Mouse (Mus musculus): ENCODE data around the gene Ros1. TPM values are rescaled to one million over a fixed set of nuclear protein-coding genes. Genes with fewer than 3 reads are reported as not detected.

Ros1 gene
- polyA plus RNA-seq, 1 experiment = 0.01 TPM

DNA sequence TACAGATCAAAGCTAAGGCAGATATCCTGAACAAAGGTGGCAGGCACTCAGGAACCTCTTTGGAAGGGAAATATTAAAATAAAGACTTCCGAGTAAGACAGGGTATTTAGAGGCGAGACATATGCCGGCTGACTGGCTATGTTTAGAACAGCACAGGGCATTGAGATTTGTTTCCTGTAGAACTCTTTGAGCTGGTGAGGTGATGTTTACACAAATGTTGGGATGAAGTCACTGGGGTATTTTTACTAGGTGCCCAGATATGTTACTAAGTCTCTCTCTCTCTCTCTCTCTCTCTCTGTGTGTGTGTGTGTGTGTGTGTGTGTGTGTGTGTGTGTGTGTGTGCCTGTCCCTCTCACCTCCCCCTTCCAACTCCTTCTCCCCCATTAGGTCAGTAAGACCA, 146.8 kb downstream of the Ros1 start:
- TF ChIP-seq MAX (IDR thresholded peaks at IDR 0.05; ENCODE audit: low read depth) (no peak), CEBPB (IDR thresholded peaks at IDR 0.05; ENCODE audit: insufficient read depth, poor library complexity, severe bottlenecking) (no peak), POLR2A (IDR thresholded peaks at IDR 0.05; ENCODE audit: insufficient read length, low read depth) (no peak), MYOG (IDR thresholded peaks at IDR 0.05; ENCODE audit: control insufficient read depth in 1 of 3, insufficient read depth in 1 of 3, insufficient read length in 2 of 3, low read depth in 2 of 3) (no peak)
- Histone ChIP-seq H3K4me2 (ENCODE audit: low read depth) (peak overlapping the region; percentile 31), H3K27me3 (ENCODE audit: control insufficient read depth, insufficient read depth, insufficient read length) (no peaks in the 10 kb centered on the region), H3K4me3 (no peak overlapping the region), H3K79me2 (ENCODE audit: control insufficient read depth, insufficient read depth) (no peaks in the 10 kb centered on the region), H3ac (ENCODE audit: control insufficient read depth, insufficient read length) (no peak overlapping the region), H3K36me3 (ENCODE audit: control insufficient read depth, insufficient read depth) (no peaks in the 10 kb centered on the region)

DNA sequence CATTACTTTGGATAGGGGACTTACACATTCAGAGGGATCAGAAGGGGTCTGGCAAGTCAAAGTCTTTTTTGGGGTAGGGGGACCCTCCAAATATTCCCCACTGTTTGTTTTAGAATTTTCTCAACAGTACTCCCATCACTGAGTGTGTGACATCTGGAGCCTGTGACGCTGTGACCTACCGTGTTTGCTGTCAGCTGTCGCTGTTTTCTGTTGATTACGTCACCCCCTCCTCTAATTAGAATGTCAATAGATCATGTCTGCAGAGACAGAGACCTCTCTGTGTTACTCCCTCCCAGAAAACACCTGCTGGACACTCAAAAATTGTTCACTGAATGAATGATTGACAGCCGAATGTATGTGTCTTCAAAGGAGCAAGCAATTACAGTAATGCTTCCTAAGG, 152.0 kb downstream of the Ros1 start:
- Histone ChIP-seq H3ac (ENCODE audit: control insufficient read depth, insufficient read length) (no peak overlapping the region), H3K79me2 (ENCODE audit: control insufficient read depth, insufficient read depth) (no peaks in the 10 kb centered on the region), H3K4me3 (no peak overlapping the region), H3K36me3 (ENCODE audit: control insufficient read depth, insufficient read depth) (no peaks in the 10 kb centered on the region), H3K27me3 (ENCODE audit: control insufficient read depth, insufficient read depth, insufficient read length) (no peaks in the 10 kb centered on the region), H3K4me2 (ENCODE audit: low read depth) (no peak overlapping the region)
- TF ChIP-seq MYOG (IDR thresholded peaks at IDR 0.05; ENCODE audit: control insufficient read depth in 1 of 3, insufficient read depth in 1 of 3, insufficient read length in 2 of 3, low read depth in 2 of 3) = no peak
- TF ChIP-seq CEBPB (IDR thresholded peaks at IDR 0.05; ENCODE audit: insufficient read depth, poor library complexity, severe bottlenecking) = no peak
- TF ChIP-seq TCF12 (IDR thresholded peaks at IDR 0.05; ENCODE audit: insufficient read depth, poor library complexity, severe bottlenecking) = no peak
- TF ChIP-seq POLR2AphosphoS2 (IDR thresholded peaks at IDR 0.05; ENCODE audit: insufficient read length, low read depth) = no peak
- no peak for TF ChIP-seq POLR2A (IDR thresholded peaks at IDR 0.05; ENCODE audit: insufficient read length, low read depth)
- no peak for TF ChIP-seq MYOD1 (IDR thresholded peaks at IDR 0.05; ENCODE audit: control insufficient read depth in 1 of 3, insufficient read length in 2 of 3, low read depth in 2 of 3)
- no peak for TF ChIP-seq REST (IDR thresholded peaks at IDR 0.05; ENCODE audit: insufficient read depth, insufficient read length)
- no peak for TF ChIP-seq TCF3 (IDR thresholded peaks at IDR 0.05; ENCODE audit: insufficient read length, low read depth)
- no peak for TF ChIP-seq E2F4 (IDR thresholded peaks at IDR 0.05; ENCODE audit: insufficient read depth)
- TF ChIP-seq USF1 (IDR thresholded peaks at IDR 0.05; ENCODE audit: low read depth) = no peak
- TF ChIP-seq MAX (IDR thresholded peaks at IDR 0.05; ENCODE audit: low read depth) = no peak
- no peak for TF ChIP-seq SRF (IDR thresholded peaks at IDR 0.05; ENCODE audit: control insufficient read depth, insufficient read length, low read depth)

DNA sequence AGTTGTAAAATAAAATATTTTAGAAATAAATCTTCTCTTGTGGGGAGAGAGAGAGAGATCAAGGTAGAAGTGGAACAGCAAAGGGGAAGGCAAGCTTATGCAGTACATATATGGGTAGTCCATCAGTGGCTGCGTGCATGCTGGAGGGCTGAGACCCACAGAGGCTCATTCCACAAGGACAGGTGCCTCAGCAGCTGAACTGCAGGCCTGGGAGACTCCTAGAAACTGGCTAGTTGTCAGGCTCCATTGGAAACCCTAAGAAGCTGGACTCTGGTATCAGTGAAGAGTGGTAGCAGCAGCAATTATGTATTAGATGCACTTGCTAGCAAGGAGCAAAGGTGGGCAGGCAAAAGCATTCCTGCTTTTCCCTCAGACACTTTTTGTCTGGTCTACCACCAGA, 155.7 kb downstream of the Ros1 start:
- no peaks in the 10 kb centered on the region for H3K79me2 ChIP-seq (ENCODE audit: control insufficient read depth, insufficient read depth)
- H3ac ChIP-seq (ENCODE audit: control insufficient read depth, insufficient read length) = no peak overlapping the region
- no peak overlapping the region for H3K4me2 ChIP-seq (ENCODE audit: low read depth)
- H3K27me3 ChIP-seq (ENCODE audit: control insufficient read depth, insufficient read depth, insufficient read length) = no peaks in the 10 kb centered on the region
- peak; percentile 27 for TF ChIP-seq TCF12 (IDR thresholded peaks at IDR 0.05; ENCODE audit: insufficient read depth, poor library complexity, severe bottlenecking)
- no peak for TF ChIP-seq MAX (IDR thresholded peaks at IDR 0.05; ENCODE audit: low read depth)
- TF ChIP-seq TCF3 (IDR thresholded peaks at IDR 0.05; ENCODE audit: insufficient read length, low read depth) = peak; percentile 65
- TF ChIP-seq POLR2A (IDR thresholded peaks at IDR 0.05; ENCODE audit: insufficient read length, low read depth) = no peak
- no peak for TF ChIP-seq CEBPB (IDR thresholded peaks at IDR 0.05; ENCODE audit: insufficient read depth, poor library complexity, severe bottlenecking)
- TF ChIP-seq SRF (IDR thresholded peaks at IDR 0.05; ENCODE audit: control insufficient read depth, insufficient read length, low read depth) = peak; percentile 24
- TF ChIP-seq MYOG (IDR thresholded peaks at IDR 0.05; ENCODE audit: control insufficient read depth in 1 of 3, insufficient read depth in 1 of 3, insufficient read length in 2 of 3, low read depth in 2 of 3) = peak in 2 of 3 experiments; percentile 77 to 93
- no peak for TF ChIP-seq POLR2AphosphoS2 (IDR thresholded peaks at IDR 0.05; ENCODE audit: insufficient read length, low read depth)
- TF ChIP-seq USF1 (IDR thresholded peaks at IDR 0.05; ENCODE audit: low read depth) = no peak
- peak in 2 of 3 experiments; percentile 89 for TF ChIP-seq MYOD1 (IDR thresholded peaks at IDR 0.05; ENCODE audit: control insufficient read depth in 1 of 3, insufficient read length in 2 of 3, low read depth in 2 of 3)
- no peak overlapping the region for H3K4me3 ChIP-seq
- H3K36me3 ChIP-seq (ENCODE audit: control insufficient read depth, insufficient read depth) = no peaks in the 10 kb centered on the region

DNA sequence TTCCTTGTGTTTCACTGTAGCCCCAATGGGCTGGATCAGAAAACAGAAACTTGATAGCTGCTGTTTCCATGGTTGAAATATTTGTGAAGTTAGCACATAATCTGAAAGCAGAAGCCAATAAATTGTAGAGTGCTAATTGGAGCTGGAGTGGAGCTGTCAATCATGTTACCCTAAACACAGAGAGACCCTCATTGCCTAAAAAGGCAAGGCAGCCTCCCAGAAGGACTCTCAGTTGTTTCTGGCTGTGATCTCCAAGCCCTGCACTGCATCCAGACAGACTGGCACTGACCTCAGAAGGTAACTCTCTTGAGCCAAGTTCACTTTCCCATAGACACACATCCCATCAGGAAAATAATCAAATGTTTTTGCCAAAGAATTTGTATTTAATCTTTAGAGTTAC, 161.3 kb downstream of the Ros1 start:
- no peaks in the 10 kb centered on the region for H3K27me3 ChIP-seq (ENCODE audit: control insufficient read depth, insufficient read depth, insufficient read length)
- H3K4me3 ChIP-seq = no peak overlapping the region
- H3K79me2 ChIP-seq (ENCODE audit: control insufficient read depth, insufficient read depth) = no peaks in the 10 kb centered on the region
- H3K4me2 ChIP-seq (ENCODE audit: low read depth) = no peak overlapping the region
- H3K36me3 ChIP-seq (ENCODE audit: control insufficient read depth, insufficient read depth) = no peaks in the 10 kb centered on the region
- no peak for TF ChIP-seq REST (IDR thresholded peaks at IDR 0.05; ENCODE audit: insufficient read depth, insufficient read length)
- peak; percentile 87 for TF ChIP-seq SRF (IDR thresholded peaks at IDR 0.05; ENCODE audit: control insufficient read depth, insufficient read length, low read depth)
- H3ac ChIP-seq (ENCODE audit: control insufficient read depth, insufficient read length) = no peak overlapping the region

DNA sequence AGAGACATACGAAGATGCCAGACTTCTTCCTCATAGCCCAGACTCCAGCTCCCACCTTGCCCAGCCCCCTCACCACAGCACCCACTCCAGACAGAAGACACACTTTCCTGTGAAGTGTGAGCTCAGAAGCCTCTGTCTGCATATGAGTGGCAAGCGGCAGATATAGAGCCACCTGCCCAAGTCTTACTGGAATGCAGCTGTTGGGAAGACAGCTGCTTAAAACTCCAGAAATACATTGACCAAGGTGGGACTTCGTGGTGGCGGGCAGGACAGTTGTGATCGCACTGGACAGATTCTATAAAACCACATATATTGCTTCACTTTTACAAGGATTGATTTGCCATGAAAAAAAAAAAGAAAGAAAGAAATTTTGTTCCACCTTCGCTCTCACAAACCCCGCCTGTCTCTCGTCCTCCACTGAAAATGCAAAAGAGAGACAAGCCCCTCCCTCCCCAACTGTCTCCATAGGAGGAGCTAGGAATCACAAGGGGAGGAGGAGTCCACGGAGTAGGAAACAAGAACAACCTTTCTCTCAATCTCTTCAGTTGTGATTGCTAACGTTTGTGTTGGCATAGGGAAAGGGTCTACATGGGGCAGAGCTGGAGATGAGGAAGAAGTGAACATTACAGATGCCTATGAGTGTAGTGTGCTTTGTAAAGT, 165.5 kb downstream of the Ros1 start:
- no peaks in the 10 kb centered on the region for H3K79me2 ChIP-seq (ENCODE audit: control insufficient read depth, insufficient read depth)
- no peaks in the 10 kb centered on the region for H3K27me3 ChIP-seq (ENCODE audit: control insufficient read depth, insufficient read depth, insufficient read length)
- no peak overlapping the region for H3K4me3 ChIP-seq
- no peaks in the 10 kb centered on the region for H3K36me3 ChIP-seq (ENCODE audit: control insufficient read depth, insufficient read depth)
- no peak overlapping the region for H3ac ChIP-seq (ENCODE audit: control insufficient read depth, insufficient read length)
- TF ChIP-seq MYOG (IDR thresholded peaks at IDR 0.05; ENCODE audit: control insufficient read depth in 1 of 3, insufficient read depth in 1 of 3, insufficient read length in 2 of 3, low read depth in 2 of 3) (peak; percentile 71 to 95 (median 72)), CEBPB (IDR thresholded peaks at IDR 0.05; ENCODE audit: insufficient read depth, poor library complexity, severe bottlenecking) (peak; percentile 81), TCF3 (IDR thresholded peaks at IDR 0.05; ENCODE audit: insufficient read length, low read depth) (peak; percentile 93), USF1 (IDR thresholded peaks at IDR 0.05; ENCODE audit: low read depth) (no peak), TCF12 (IDR thresholded peaks at IDR 0.05; ENCODE audit: insufficient read depth, poor library complexity, severe bottlenecking) (peak; percentile 95), MYOD1 (IDR thresholded peaks at IDR 0.05; ENCODE audit: control insufficient read depth in 1 of 3, insufficient read length in 2 of 3, low read depth in 2 of 3) (peak; percentile 61 to 94 (median 94)), POLR2AphosphoS2 (IDR thresholded peaks at IDR 0.05; ENCODE audit: insufficient read length, low read depth) (no peak)
- H3K4me2 ChIP-seq (ENCODE audit: low read depth) = peak overlapping the region; percentile 66

All from myocyte (in vitro differentiated cells).